8 mouse cellular contexts compared by ENCODE assay signal in genomic region chr2:31115943-31116731, GRCm38 (mm10). TPM values are rescaled to one million over a fixed set of nuclear protein-coding genes. Genes with fewer than 3 reads are reported as not detected.
DNase-seq lines count a peak whose midpoint lies in the region; ATAC-seq and TF ChIP-seq lines count a peak whose summit lies in the region.

No protein-coding gene starts in this region.

- no peak for ATAC-seq in kidney, embryonic 15.5 days (replicated peaks; ENCODE audit: low FRiP score)
- no peak for ATAC-seq in hindbrain, embryonic 13.5 days (ENCODE audit: low FRiP score)
- no peak for ATAC-seq in forebrain, embryonic 12.5 days (ENCODE audit: low FRiP score)

- no peak for TF ChIP-seq RAD21 in MEL (IDR thresholded peaks at IDR 0.05; ENCODE audit: low read depth, low read length)

- H3K79me2 ChIP-seq in MEL (ENCODE audit: control insufficient read depth, insufficient read depth, low read length, poor library complexity) = no peaks in the 10 kb centered on the region

- no peaks in the 10 kb centered on the region for H3K36me3 ChIP-seq in kidney, embryonic 15.5 days
- H3K36me3 ChIP-seq in MEL (ENCODE audit: control insufficient read depth in 1 of 2, insufficient read depth in 2 of 2, low read length in 2 of 2) = peaks cover 0 to 20% of the 10 kb centered on the region in 2 experiments; a peak in 2 of 4 replicates
- H3K36me3 ChIP-seq in hindbrain, embryonic 13.5 days = no peaks in the 10 kb centered on the region
- H3K36me3 ChIP-seq in forebrain, embryonic 12.5 days (replicated peaks) = no peaks in the 10 kb centered on the region

- no peak overlapping the region for H3K4me2 ChIP-seq in kidney, embryonic 15.5 days
- H3K4me2 ChIP-seq in hindbrain, embryonic 13.5 days = no peak overlapping the region
- H3K4me2 ChIP-seq in forebrain, embryonic 12.5 days = no peak overlapping the region

- H3K27ac ChIP-seq in kidney, embryonic 15.5 days = peak overlapping the region; percentile 60; the same call in 1 of the 2 replicates
- H3K27ac ChIP-seq in MEL (ENCODE audit: control insufficient read depth, low read depth, low read length) = peak overlapping the region; percentile 92
- peak overlapping the region; percentile 12; the same call in 1 of the 2 replicates for H3K27ac ChIP-seq in hindbrain, embryonic 13.5 days
- no peak overlapping the region for H3K27ac ChIP-seq in forebrain, embryonic 12.5 days

- H3K4me1 ChIP-seq in kidney, embryonic 15.5 days = peaks cover 22% of the 10 kb centered on the region
- H3K4me1 ChIP-seq in MEL (ENCODE audit: control insufficient read depth in 1 of 2, insufficient read depth in 2 of 2, low read length in 2 of 2) = peaks cover 7 to 18% of the 10 kb centered on the region in 2 experiments; a peak in 3 of 4 replicates
- H3K4me1 ChIP-seq in hindbrain, embryonic 13.5 days (replicated peaks) = peaks cover 13% of the 10 kb centered on the region
- 0 out of 2 replicates have a peak, but pooled peaks cover 12% of the 10 kb centered on the region for H3K4me1 ChIP-seq in forebrain, embryonic 12.5 days

- no peaks in the 10 kb centered on the region for H3K9me3 ChIP-seq in kidney, embryonic 15.5 days (replicated peaks)
- no peaks in the 10 kb centered on the region for H3K9me3 ChIP-seq in MEL (replicated peaks; ENCODE audit: insufficient read depth, low read length)
- no peaks in the 10 kb centered on the region for H3K9me3 ChIP-seq in hindbrain, embryonic 13.5 days
- H3K9me3 ChIP-seq in forebrain, embryonic 12.5 days = no peaks in the 10 kb centered on the region

- no peak for DNase-seq in kidney, postnatal 36 days
- DNase-seq in MEL (ENCODE audit: low read depth, low spot score) = peak; percentile 35
- DNase-seq in retina, embryonic 14.5 days (ENCODE audit: low spot score) = peak; percentile 26
- DNase-seq in urinary bladder, adult 18-20 months (ENCODE audit: low spot score in 2 of 2) = no peak
- no peak for DNase-seq in heart, adult 8-10 months (ENCODE audit: low spot score)

- WGBS in kidney, embryonic 15.5 days = 54% methylated on average over 10 of the region's 10 CpGs
- WGBS in hindbrain, embryonic 13.5 days = 62% methylated on average over 10 of the region's 10 CpGs
- 78% methylated on average over 10 of the region's 10 CpGs for WGBS in forebrain, embryonic 12.5 days

- no peaks in the 10 kb centered on the region for H3K27me3 ChIP-seq in kidney, embryonic 15.5 days
- no peaks in the 10 kb centered on the region for H3K27me3 ChIP-seq in MEL (ENCODE audit: control insufficient read depth in 1 of 2, insufficient read depth in 2 of 2, low read length in 2 of 2)
- H3K27me3 ChIP-seq in hindbrain, embryonic 13.5 days = no peaks in the 10 kb centered on the region
- no peaks in the 10 kb centered on the region for H3K27me3 ChIP-seq in forebrain, embryonic 12.5 days

- no peak overlapping the region for H3K9ac ChIP-seq in kidney, embryonic 15.5 days
- peak overlapping the region; percentile 45 for H3K9ac ChIP-seq in MEL (ENCODE audit: control insufficient read depth, low read depth, low read length, poor library complexity, severe bottlenecking)
- H3K9ac ChIP-seq in hindbrain, embryonic 13.5 days = no peak overlapping the region
- no peak overlapping the region for H3K9ac ChIP-seq in forebrain, embryonic 12.5 days

- no peak for TF ChIP-seq POLR2A in MEL (IDR thresholded peaks at IDR 0.05; ENCODE audit: control insufficient read depth in 1 of 2, insufficient read depth in 1 of 2, low read depth in 1 of 2, low read length in 2 of 2, poor library complexity in 1 of 2)

- TF ChIP-seq CTCF in MEL (IDR thresholded peaks at IDR 0.05 in 2 of 3, conservative IDR thresholded peaks at IDR 0.05 in 1 of 3; ENCODE audit: control insufficient read depth in 1 of 3, insufficient read depth in 1 of 3, low read depth in 2 of 3, low read length in 3 of 3, poor library complexity in 1 of 3, severe bottlenecking in 1 of 3) = no peak

- H3K4me3 ChIP-seq in kidney, embryonic 15.5 days (replicated peaks) = no peak overlapping the region
- 0 out of 4 replicates have a peak overlapping the region, but pooled peaks of 1 of the 2 experiments have one; percentile 12 for H3K4me3 ChIP-seq in MEL (ENCODE audit: control insufficient read depth in 1 of 2, insufficient read depth in 1 of 2, low read depth in 2 of 2, low read length in 2 of 2)
- H3K4me3 ChIP-seq in hindbrain, embryonic 13.5 days = no peak overlapping the region
- no peak overlapping the region for H3K4me3 ChIP-seq in forebrain, embryonic 12.5 days (replicated peaks)

- no peak for TF ChIP-seq EP300 in MEL (IDR thresholded peaks at IDR 0.05; ENCODE audit: low read depth in 1 of 2, low read length in 2 of 2)

TF ChIP-seq in MEL, 35 proteins besides CTCF, POLR2A, EP300 and RAD21:
- TF ChIP-seq MXI1 (IDR thresholded peaks at IDR 0.05; ENCODE audit: low read depth, low read length) = no peak
- TF ChIP-seq POLR2AphosphoS2 (IDR thresholded peaks at IDR 0.05; ENCODE audit: low read length) = no peak
- no peak for TF ChIP-seq ZNF384 (IDR thresholded peaks at IDR 0.05; ENCODE audit: low read depth, low read length)
- no peak for TF ChIP-seq MYC (IDR thresholded peaks at IDR 0.05; ENCODE audit: low read depth, low read length)
- no peak for TF ChIP-seq UBTF (IDR thresholded peaks at IDR 0.05; ENCODE audit: borderline replicate concordance, insufficient read depth, low read depth, low read length)
- TF ChIP-seq USF1 (IDR thresholded peaks at IDR 0.05; ENCODE audit: low read depth, low read length) = no peak
- no peak for TF ChIP-seq ETS1 (IDR thresholded peaks at IDR 0.05; ENCODE audit: low read depth, low read length)
- no peak for TF ChIP-seq E2F4 (IDR thresholded peaks at IDR 0.05; ENCODE audit: borderline replicate concordance, low read depth, low read length)
- no peak for TF ChIP-seq GATA1 (IDR thresholded peaks at IDR 0.05; ENCODE audit: low read depth, low read length)
- no peak for TF ChIP-seq KAT2A (conservative IDR thresholded peaks at IDR 0.05; ENCODE audit: low read depth, low read length)
- no peak for TF ChIP-seq NRF1 (IDR thresholded peaks at IDR 0.05; ENCODE audit: insufficient read depth, low read depth, low read length, poor library complexity, severe bottlenecking)
- TF ChIP-seq MAZ (IDR thresholded peaks at IDR 0.05; ENCODE audit: low read depth, low read length) = no peak
- TF ChIP-seq ZKSCAN1 (IDR thresholded peaks at IDR 0.05; ENCODE audit: low read depth, low read length) = no peak
- TF ChIP-seq SMC3 (IDR thresholded peaks at IDR 0.05; ENCODE audit: low read depth, low read length) = no peak
- TF ChIP-seq ZMIZ1 (IDR thresholded peaks at IDR 0.05; ENCODE audit: low read depth, low read length) = no peak
- no peak for TF ChIP-seq POLR2AphosphoS5 (IDR thresholded peaks at IDR 0.05; ENCODE audit: borderline replicate concordance, low read depth, low read length)
- TF ChIP-seq MYB (IDR thresholded peaks at IDR 0.05; ENCODE audit: low read depth, low read length) = no peak
- TF ChIP-seq MAFK (IDR thresholded peaks at IDR 0.05; ENCODE audit: borderline replicate concordance, low read depth, low read length) = no peak
- no peak for TF ChIP-seq NELFE (IDR thresholded peaks at IDR 0.05; ENCODE audit: low read depth, low read length)

RNA-seq across cellular contexts. Expression of gene Fnbp1, which starts 25.7 kb away (rescaled TPM):
- 19.1 and 22.4 TPM in 2 replicates for polyA plus RNA-seq in kidney, embryonic 15.5 days (2015; fragmentation: Nextera tagmentation; extraction: Ambion mirVana)
- 3.4 and 4.7 TPM in 2 replicates for total RNA-seq in MEL (2012; rRNA removed)
- polyA plus RNA-seq in MEL (2012; ENCODE audit: insufficient read depth in 1 of 2, insufficient read length in 2 of 2, low read depth in 1 of 2, low replicate concordance in 2 of 2, missing spikeins in 1 of 2) = 10 to 100 TPM in 1 of 2 experiments, not detected in 1; 17.5 TPM
- 20.7 and 21.9 TPM in 2 replicates for polyA plus RNA-seq in hindbrain, embryonic 13.5 days (2015; fragmentation: Nextera tagmentation; extraction: Ambion mirVana)
- polyA plus RNA-seq in forebrain, embryonic 12.5 days (2016; fragmentation: Nextera tagmentation; extraction: Ambion mirVana) = 16.3 and 18.9 TPM in 2 replicates
- 10 to 100 TPM; 47.2 to 63.1 (median 52.7) TPM for total RNA-seq in heart, adult 8-10 months (2022)

RNA-seq across cellular contexts. Expression of gene Gpr107, which starts 36.0 kb away (rescaled TPM):
- polyA plus RNA-seq in kidney, embryonic 15.5 days (2015; fragmentation: Nextera tagmentation; extraction: Ambion mirVana) = 37.0 and 37.9 TPM in 2 replicates
- 18.3 and 20.0 TPM in 2 replicates for total RNA-seq in MEL (2012; rRNA removed)
- 10 to 100 TPM in 1 of 2 experiments, not detected in 1; 16.4 TPM for polyA plus RNA-seq in MEL (2012; ENCODE audit: insufficient read depth in 1 of 2, insufficient read length in 2 of 2, low read depth in 1 of 2, low replicate concordance in 2 of 2, missing spikeins in 1 of 2)
- 38.1 and 38.2 TPM in 2 replicates for polyA plus RNA-seq in hindbrain, embryonic 13.5 days (2015; fragmentation: Nextera tagmentation; extraction: Ambion mirVana)
- 38.8 and 41.4 TPM in 2 replicates for polyA plus RNA-seq in forebrain, embryonic 12.5 days (2016; fragmentation: Nextera tagmentation; extraction: Ambion mirVana)
- 10 to 100 TPM; 27.1 to 34.5 (median 29.8) TPM for total RNA-seq in heart, adult 8-10 months (2022)

Comparison
In these comparisons a context has a peak if more than half of its experiments do, and no peak if none do; other contexts are left out.
1. DNase-seq: peak in MEL (single experiment) and retina, embryonic 14.5 days (single experiment); none in kidney, postnatal 36 days (0 of 2), urinary bladder, adult 18-20 months (0 of 2) and heart, adult 8-10 months (single experiment).